Mouse (Mus musculus): ENCODE measurements around the gene Zfyve21.

Zfyve21 gene

GRCm38 (mm10) chr12:111800459-111801183 is 13.3 kb upstream of the Zfyve21 start:
- DNase-seq = no peak

- no peak for DNase-seq
Observed at GRCm38 (mm10) chr12:111803538-111803937, 10.4 kb upstream of the Zfyve21 start.

- no peak for DNase-seq
Observed at GRCm38 (mm10) chr12:111808775-111809174, 5.2 kb upstream of the Zfyve21 start.

GRCm38 (mm10) chr12:111809762-111810161 is 4.2 kb upstream of the Zfyve21 start:
- DNase-seq = peak; percentile 74 to 76

- no peak for DNase-seq
Observed at GRCm38 (mm10) chr12:111812075-111812474, 1.9 kb upstream of the Zfyve21 start.

- DNase-seq = no peak
Observed at GRCm38 (mm10) chr12:111812611-111813010, 1.4 kb upstream of the Zfyve21 start.

- peak in 1 of 2 experiments; percentile 37 for DNase-seq
Observed at GRCm38 (mm10) chr12:111813111-111813765, 732 bp upstream of the Zfyve21 start.

GRCm38 (mm10) chr12:111814769-111815762 is 1.1 kb downstream of the Zfyve21 start:
- DNase-seq = no peak

- no peak for DNase-seq
Observed at GRCm38 (mm10) chr12:111816528-111816927, 2.6 kb downstream of the Zfyve21 start.

GRCm38 (mm10) chr12:111816967-111817366 is 3.0 kb downstream of the Zfyve21 start:
- DNase-seq = no peak

GRCm38 (mm10) chr12:111817991-111818390 is 4.0 kb downstream of the Zfyve21 start:
- no peak for DNase-seq

- peak; percentile 47 for DNase-seq
Observed at GRCm38 (mm10) chr12:111819936-111820335, 6.0 kb downstream of the Zfyve21 start.

- no peak for DNase-seq
Observed at GRCm38 (mm10) chr12:111820708-111821107, 6.7 kb downstream of the Zfyve21 start.

- peak; percentile 43 to 49 for DNase-seq
Observed at GRCm38 (mm10) chr12:111821931-111822330, 8.0 kb downstream of the Zfyve21 start.

GRCm38 (mm10) chr12:111827556-111827955 is 13.6 kb downstream of the Zfyve21 start:
- no peak for DNase-seq

GRCm38 (mm10) chr12:111829447-111829846 is 15.5 kb downstream of the Zfyve21 start:
- DNase-seq = no peak

GRCm38 (mm10) chr12:111829954-111830353 is 16.0 kb downstream of the Zfyve21 start:
- peak; percentile 55 to 76 for DNase-seq

GRCm38 (mm10) chr12:111830375-111830774 is 16.4 kb downstream of the Zfyve21 start:
- no peak for DNase-seq

- no peak for DNase-seq
Observed at GRCm38 (mm10) chr12:111832643-111833042, 18.7 kb downstream of the Zfyve21 start.

GRCm38 (mm10) chr12:111833457-111833856 is 19.5 kb downstream of the Zfyve21 start:
- no peak for DNase-seq

- no peak for DNase-seq
Observed at GRCm38 (mm10) chr12:111842565-111843433, 28.8 kb downstream of the Zfyve21 start.

- DNase-seq = no peak
Observed at GRCm38 (mm10) chr12:111843470-111843869, 29.5 kb downstream of the Zfyve21 start.
